Mouse (Mus musculus): ENCODE data around the gene Olfr494. TPM values are rescaled to one million over a fixed set of nuclear protein-coding genes. Genes with fewer than 3 reads are reported as not detected.

The Olfr494 gene
- not detected in 2 replicates for polyA plus RNA-seq (2016; fragmentation: Nextera tagmentation; extraction: Ambion mirVana)

DNA sequence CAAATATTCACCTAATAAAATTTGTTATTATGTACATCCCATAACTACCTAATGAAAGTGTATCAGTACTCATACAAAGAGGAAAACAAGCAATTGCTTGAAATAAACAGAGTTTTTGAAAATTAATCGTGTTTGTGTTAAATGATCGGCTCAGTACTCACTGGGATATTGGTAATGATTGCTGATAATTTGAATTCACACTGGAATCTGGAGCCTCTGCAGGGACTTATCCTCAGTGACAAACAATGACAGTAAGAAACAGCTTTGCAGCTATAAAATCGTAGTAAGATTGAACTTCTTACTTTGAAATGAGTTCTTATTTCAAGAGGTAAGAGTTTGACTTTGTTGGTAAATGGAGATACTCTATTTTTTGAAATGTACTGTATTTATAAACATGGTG is at the start of gene Olfr494:
Gene Olfr494 (plus strand): TSS at position 301 of the 400 bp plus-strand sequence.
- Histone ChIP-seq H3K27ac (replicated peaks) (no peak within 1 kb of the TSS), H3K9ac (replicated peaks) (no peak within 1 kb of the TSS), H3K36me3 (no peaks in the 10 kb centered on the region), H3K4me2 (replicated peaks) (no peak within 1 kb of the TSS), H3K27me3 (no peaks in the 10 kb centered on the region), H3K4me1 (no peaks in the 10 kb centered on the region), H3K9me3 (no peaks in the 10 kb centered on the region), H3K4me3 (no peak within 1 kb of the TSS)
- no peak for ATAC-seq (ENCODE audit: low FRiP score, low read depth)
- WGBS, result 84% methylated on average over 3 of the region's 3 CpGs

DNA sequence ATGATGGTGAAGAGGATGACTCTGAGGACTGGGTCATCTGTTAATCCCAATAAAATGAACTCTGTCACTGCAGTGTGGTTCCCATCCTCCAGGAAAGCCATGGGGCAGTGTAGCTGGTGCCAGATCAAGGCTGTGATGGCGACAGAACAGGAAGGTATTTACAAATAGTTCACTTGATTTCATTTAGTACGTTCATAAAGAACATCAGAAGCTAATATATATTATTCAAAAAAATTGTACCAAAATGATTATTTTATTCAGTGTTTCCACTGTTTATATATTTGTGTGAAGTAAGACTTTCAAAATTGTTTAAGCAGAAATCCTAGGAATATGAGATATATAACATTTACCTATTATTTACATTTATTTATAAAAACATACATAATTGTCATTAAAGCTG is 41.6 kb upstream of the Olfr494 start, which contains the start of gene Olfr492:
Gene Olfr492 (minus strand): TSS at position 101 of the 400 bp plus-strand sequence.
- Histone ChIP-seq H3K36me3 (no peaks in the 10 kb centered on the region), H3K27ac (replicated peaks) (no peak within 1 kb of the TSS), H3K4me1 (no peaks in the 10 kb centered on the region), H3K27me3 (no peaks in the 10 kb centered on the region), H3K9me3 (no peaks in the 10 kb centered on the region), H3K4me2 (replicated peaks) (no peak within 1 kb of the TSS), H3K9ac (replicated peaks) (no peak within 1 kb of the TSS), H3K4me3 (no peak within 1 kb of the TSS)
- 81% methylated on average over 2 of the region's 2 CpGs for WGBS
- ATAC-seq (ENCODE audit: low FRiP score, low read depth), result no peak

DNA sequence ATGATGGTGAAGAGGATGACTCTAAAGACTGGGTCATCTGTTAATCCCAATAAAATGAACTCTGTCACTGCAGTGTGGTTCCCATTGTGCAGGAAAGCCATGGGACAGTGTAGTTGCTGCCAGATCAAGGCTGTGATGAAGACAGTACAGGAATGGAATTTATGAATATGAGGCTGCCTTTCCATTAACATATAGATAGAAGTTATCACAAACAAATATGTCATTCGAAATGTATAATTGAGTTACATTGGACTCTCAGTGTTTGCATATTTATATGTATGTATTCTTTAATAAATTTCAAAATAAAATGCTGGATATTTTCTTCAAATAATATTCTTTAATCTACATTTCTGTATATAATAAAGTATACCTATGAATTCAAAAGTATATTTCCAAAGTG is 18.3 kb upstream of the Olfr494 start, which contains the start of gene Olfr493:
Gene Olfr493 (minus strand): TSS at position 101 of the 400 bp plus-strand sequence.
- H3K27ac ChIP-seq (replicated peaks), result no peak within 1 kb of the TSS
- no peaks in the 10 kb centered on the region for H3K36me3 ChIP-seq
- no peak within 1 kb of the TSS for H3K4me3 ChIP-seq
- ATAC-seq (ENCODE audit: low FRiP score, low read depth), result no peak
- H3K9me3 ChIP-seq, result no peaks in the 10 kb centered on the region
- H3K4me1 ChIP-seq, result no peaks in the 10 kb centered on the region
- H3K9ac ChIP-seq (replicated peaks), result no peak within 1 kb of the TSS
- no peaks in the 10 kb centered on the region for H3K27me3 ChIP-seq
- H3K4me2 ChIP-seq (replicated peaks), result no peak within 1 kb of the TSS
- WGBS, result 72% methylated on average over 1 of the region's 1 CpGs

DNA sequence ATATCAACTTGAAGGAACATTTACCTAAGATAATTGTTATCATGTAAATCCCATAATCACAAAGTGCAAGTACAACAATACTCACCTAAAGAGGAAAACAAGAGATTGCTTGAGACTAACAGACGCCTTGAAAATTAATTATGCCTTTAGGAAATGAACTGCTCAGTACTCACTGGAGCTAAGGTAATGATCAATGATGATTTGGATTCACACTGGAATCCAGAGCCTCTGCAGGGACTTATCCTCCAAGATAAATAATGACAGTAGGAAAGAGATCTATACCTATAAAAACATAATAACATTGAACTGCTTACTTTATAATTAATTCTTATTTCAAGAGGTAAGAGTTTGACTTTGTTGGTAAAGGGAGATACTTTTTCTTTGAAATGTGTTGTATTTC is 27.7 kb downstream of the Olfr494 start, which contains the start of gene Olfr495:
Gene Olfr495 (plus strand): TSS at position 301 of the 400 bp plus-strand sequence.
- 83% methylated on average over 1 of the region's 1 CpGs for whole genome bisulfite sequencing
- H3K9me3 ChIP-seq, result no peaks in the 10 kb centered on the region
- no peak within 1 kb of the TSS for H3K27ac ChIP-seq (replicated peaks)
- no peak within 1 kb of the TSS for H3K9ac ChIP-seq (replicated peaks)
- no peak within 1 kb of the TSS for H3K4me2 ChIP-seq (replicated peaks)
- H3K27me3 ChIP-seq, result no peaks in the 10 kb centered on the region
- H3K36me3 ChIP-seq, result no peaks in the 10 kb centered on the region
- ATAC-seq (ENCODE audit: low FRiP score, low read depth), result no peak
- no peaks in the 10 kb centered on the region for H3K4me1 ChIP-seq
- H3K4me3 ChIP-seq, result no peak within 1 kb of the TSS

Other genes starting within 250 kb of the Olfr494 start
- not detected in 2 replicates for gene Olfr484, start 237.9 kb upstream of the Olfr494 start, polyA plus RNA-seq (2016; fragmentation: Nextera tagmentation; extraction: Ambion mirVana)
- 0.25 TPM in 1 of 2 replicates, not detected in the other for gene Olfr485, start 205.5 kb upstream of the Olfr494 start, polyA plus RNA-seq (2016; fragmentation: Nextera tagmentation; extraction: Ambion mirVana)
- not detected in 2 replicates for gene Olfr486, start 192.6 kb upstream of the Olfr494 start, polyA plus RNA-seq (2016; fragmentation: Nextera tagmentation; extraction: Ambion mirVana)
- gene Olfr487, start 150.7 kb upstream of the Olfr494 start, polyA plus RNA-seq (2016; fragmentation: Nextera tagmentation; extraction: Ambion mirVana), result not detected in 2 replicates
- gene Olfr488, start 107.0 kb upstream of the Olfr494 start, polyA plus RNA-seq (2016; fragmentation: Nextera tagmentation; extraction: Ambion mirVana), result not detected in 2 replicates
- not detected in 2 replicates for gene Olfr490, start 76.4 kb upstream of the Olfr494 start, polyA plus RNA-seq (2016; fragmentation: Nextera tagmentation; extraction: Ambion mirVana)
- not detected in 2 replicates for gene Olfr491, start 51.9 kb upstream of the Olfr494 start, polyA plus RNA-seq (2016; fragmentation: Nextera tagmentation; extraction: Ambion mirVana)
- not detected in 2 replicates for gene Olfr492, start 41.7 kb upstream of the Olfr494 start, polyA plus RNA-seq (2016; fragmentation: Nextera tagmentation; extraction: Ambion mirVana)
- gene Olfr493, start 18.4 kb upstream of the Olfr494 start, polyA plus RNA-seq (2016; fragmentation: Nextera tagmentation; extraction: Ambion mirVana), result not detected in 2 replicates
- not detected in 2 replicates for gene Olfr495, start 27.8 kb downstream of the Olfr494 start, polyA plus RNA-seq (2016; fragmentation: Nextera tagmentation; extraction: Ambion mirVana)
- gene Olfr497, start 55.1 kb downstream of the Olfr494 start, polyA plus RNA-seq (2016; fragmentation: Nextera tagmentation; extraction: Ambion mirVana), result not detected in 2 replicates
- gene Olfr498, start 100.0 kb downstream of the Olfr494 start, polyA plus RNA-seq (2016; fragmentation: Nextera tagmentation; extraction: Ambion mirVana), result not detected in 2 replicates
- not detected in 2 replicates for gene Olfr502, start 159.7 kb downstream of the Olfr494 start, polyA plus RNA-seq (2016; fragmentation: Nextera tagmentation; extraction: Ambion mirVana)
- not detected in 2 replicates for gene Olfr503, start 179.2 kb downstream of the Olfr494 start, polyA plus RNA-seq (2016; fragmentation: Nextera tagmentation; extraction: Ambion mirVana)
- not detected in 2 replicates for gene Olfr504, start 200.5 kb downstream of the Olfr494 start, polyA plus RNA-seq (2016; fragmentation: Nextera tagmentation; extraction: Ambion mirVana)
- not detected in 2 replicates for gene Olfr506, start 245.5 kb downstream of the Olfr494 start, polyA plus RNA-seq (2016; fragmentation: Nextera tagmentation; extraction: Ambion mirVana)

Data from midbrain, embryonic 12.5 days (tissue).